Mouse (Mus musculus): ENCODE measurements at regions not wholly inside any gene's neighbourhood (a gene's known extent, or its start where the extent isn't known, plus 50 kb on each side); places are given as distances from the start of the nearest gene placed in this dataset.

DNA sequence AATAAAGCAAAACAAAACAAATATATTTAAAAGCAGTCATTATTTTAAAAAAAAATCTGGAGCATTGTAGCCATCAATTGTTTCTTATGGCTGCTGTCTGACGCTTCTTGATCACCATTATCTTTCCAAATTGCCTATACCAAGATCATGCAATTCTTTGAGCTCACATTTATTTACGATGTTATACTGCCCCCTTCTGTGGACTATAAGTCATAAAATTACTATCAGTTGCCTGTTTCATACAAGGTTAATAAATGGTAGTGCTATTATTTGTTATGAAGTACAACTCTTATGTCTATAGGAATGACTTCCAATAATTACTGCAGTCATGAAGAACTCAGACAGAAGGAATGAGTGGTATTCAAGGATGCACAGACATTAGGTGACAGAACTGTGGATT lies 57.3 kb upstream of the Eda2r start:
- intact Hi-C loops (cut with DNase I) = loop anchor here (2.0 to 5.0 kb wide), 2 partner anchors 534 to 1183 kb away; no protein-coding TSS in a partner anchor
- no peak for DNase-seq (ENCODE audit: low spot score)

GRCm38 (mm10) chrX:97431391-97431803 lies 54.4 kb upstream of the Eda2r start:
- intact Hi-C loops (cut with DNase I) = loop anchor here (5.0 kb wide), 1 partner anchor 1186 kb away; no protein-coding TSS in a partner anchor
- DNase-seq (ENCODE audit: low spot score) = no peak

All from heart, postnatal 25 days (tissue).